Mouse (Mus musculus) leukemia stem cell, adult 10-12 weeks (primary cell): Measurements from ENCODE around the gene Zfp804b. TPM values are rescaled to one million over a fixed set of nuclear protein-coding genes. Genes with fewer than 3 reads are reported as not detected.

Experiments used
- polyA plus RNA-seq: library from polyadenylated mRNA; stranded (reverse); fragments of >175 nt; gene quantifications from 2 replicates; pipeline ENCODE4 v1.2.3, GENCODE M21; 2012; ENCODE audit warnings: low replicate concordance

Zfp804b gene
- polyA plus RNA-seq, result 0.05 TPM in 1 of 2 replicates, not detected in the other

GRCm38 (mm10) chr5:7344145-7345010 lies at the start of gene Zfp804b:
TSS of gene Zfp804b (minus strand) at chr5:7344756.

GRCm38 (mm10) chr5:7303819-7304218 lies 40.7 kb downstream of the Zfp804b start, which contains the start of gene Tex47:
TSS of gene Tex47 (plus strand) at chr5:7304119.

Other genes with a start within 250 kb of the Zfp804b start
- not detected in 2 replicates for gene Tex47, start 40.6 kb downstream of the Zfp804b start, polyA plus RNA-seq